Mouse (Mus musculus) sigmoid colon, adult 10 weeks (tissue): ENCODE data around the gene Gm32717. TPM values are rescaled to one million over a fixed set of nuclear protein-coding genes. Genes with fewer than 3 reads are reported as not detected.

ENCODE experiments used
- polyA plus RNA-seq: library from polyadenylated mRNA; stranded (reverse); fragments of 350-450 nt; fragmentation: Illumina TruSeq; extraction: RNeasy Lipid Tissue Mini Kit (QIAGEN cat#74804); gene quantifications from one replicate; pipeline ENCODE4 v1.2.3, GENCODE M21; 2014; ENCODE audit warnings: low read depth, low replicate concordance

Gene Gm32717
- not detected for polyA plus RNA-seq

GRCm38 (mm10) chr10:118240680-118241079 lies at the start of gene Gm32717:
Gene Gm32717 (minus strand): TSS chr10:118240780.

DNA sequence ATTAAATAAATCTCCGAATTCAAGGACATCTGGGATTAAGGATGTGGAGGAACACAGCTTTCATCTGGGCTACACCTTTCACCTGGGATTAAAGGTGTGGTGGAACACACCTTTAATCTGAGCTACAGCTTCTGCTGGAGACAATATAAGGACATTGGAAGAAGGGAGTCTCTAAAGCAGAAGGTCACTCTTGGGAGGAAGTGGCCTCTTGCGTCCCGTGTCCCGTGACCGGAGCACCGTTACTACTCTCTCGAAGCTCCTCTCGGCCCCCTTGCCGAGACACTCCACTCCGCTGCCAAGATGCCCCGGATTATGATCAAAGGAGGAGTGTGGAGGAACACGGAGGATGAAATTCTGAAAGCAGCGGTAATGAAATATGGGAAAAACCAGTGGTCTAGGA lies 17.8 kb upstream of the Gm32717 start, which contains the start of gene Gm32802:
Gene Gm32802, plus strand, starts transcription at position 301 of the 400 bp plus-strand sequence.

GRCm38 (mm10) chr10:118204642-118205041 lies 35.9 kb downstream of the Gm32717 start, which contains the start of gene Il22:
Gene Il22 (plus strand): TSS chr10:118204942.

Other genes starting within 250 kb of the Gm32717 start
- 4.4 TPM for gene Mdm1, start 99.0 kb downstream of the Gm32717 start, polyA plus RNA-seq
- gene Il22, start 35.8 kb downstream of the Gm32717 start, polyA plus RNA-seq, result not detected
- not detected for gene Gm32802, start 17.9 kb upstream of the Gm32717 start, polyA plus RNA-seq
- gene Iltifb, start 54.3 kb upstream of the Gm32717 start, polyA plus RNA-seq, result not detected
- gene Gm9040, start 86.2 kb upstream of the Gm32717 start, polyA plus RNA-seq, result not detected
- not detected for gene Gm9044, start 91.6 kb upstream of the Gm32717 start, polyA plus RNA-seq
- not detected for gene Gm9045, start 97.1 kb upstream of the Gm32717 start, polyA plus RNA-seq
- gene Gm9046, start 102.5 kb upstream of the Gm32717 start, polyA plus RNA-seq, result not detected
- gene Gm9048, start 107.9 kb upstream of the Gm32717 start, polyA plus RNA-seq, result not detected
- gene Gm9049, start 113.3 kb upstream of the Gm32717 start, polyA plus RNA-seq, result not detected
- gene Ifng, start 200.3 kb upstream of the Gm32717 start, polyA plus RNA-seq, result not detected